Mouse (Mus musculus) bone marrow, adult 2 months (tissue): Measurements from ENCODE around the gene Spryd3.

Experiments used
- CTCF ChIP-seq: fragments of 200-500 bp; IDR thresholded peaks from 2 replicates; pipeline ENCODE4 v1.5.1; 2011; ENCODE audit warnings: low read length, control low read depth; ENCODE audit not compliant: control insufficient read depth, insufficient read depth
- POLR2A ChIP-seq: fragments of 200-500 bp; IDR thresholded peaks from 2 replicates; pipeline ENCODE4 v1.6.1; 2011; ENCODE audit warnings: low read depth, mild to moderate bottlenecking, control low read depth, low read length, borderline replicate concordance; ENCODE audit not compliant: control insufficient read depth

DNA sequence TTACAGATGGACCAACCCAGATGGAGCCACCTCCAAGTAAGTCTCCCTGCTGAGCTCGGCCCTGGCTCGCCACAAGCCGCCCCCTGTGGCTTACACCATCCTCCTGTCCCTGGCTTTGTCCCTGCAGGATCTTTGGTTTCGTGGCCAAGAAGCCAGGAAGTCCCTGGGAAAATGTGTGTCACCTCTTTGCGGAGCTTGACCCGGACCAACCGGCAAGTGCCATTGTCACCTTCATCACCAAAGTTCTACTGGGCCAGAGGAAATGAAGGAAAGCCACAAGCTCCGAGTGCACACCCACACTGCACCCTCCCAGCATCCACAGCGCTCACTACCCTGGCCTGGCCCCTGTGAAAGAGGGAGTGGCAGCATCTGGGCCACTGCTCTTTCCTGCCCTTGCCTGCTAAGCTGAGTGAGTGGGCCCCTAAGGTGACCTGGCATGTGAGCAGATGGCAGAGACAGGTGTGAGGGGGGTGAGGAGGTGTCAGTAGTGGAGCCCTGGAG, 20.3 kb downstream of the Spryd3 start:
- no peak for TF ChIP-seq POLR2A
- TF ChIP-seq CTCF, result no peak
